Mouse (Mus musculus) small intestine, adult 2 months (tissue): ENCODE results near the gene Ltn1. TPM values are rescaled to one million over a fixed set of nuclear protein-coding genes. Genes with fewer than 3 reads are reported as not detected.

Experiments used
- H3K27ac ChIP-seq: fragments of 200-500 bp; 2 replicates; pipeline ENCODE4 v1.5.1; 2012; ENCODE audit warnings: low read depth, low read length, control low read depth, inconsistent platforms; ENCODE audit not compliant: insufficient read depth
- H3K27me3 ChIP-seq: fragments of 200-500 bp; 2 replicates; pipeline ENCODE4 v1.6.1; 2012; ENCODE audit warnings: mild to moderate bottlenecking, moderate library complexity, low read length, inconsistent platforms; ENCODE audit not compliant: control insufficient read depth, insufficient read depth
- H3K36me3 ChIP-seq: fragments of 200-500 bp; 2 replicates; pipeline ENCODE4 v1.6.1; 2012; ENCODE audit warnings: mild to moderate bottlenecking, low read length, control low read depth, inconsistent platforms; ENCODE audit not compliant: control insufficient read depth, insufficient read depth
- H3K4me1 ChIP-seq: fragments of 200-500 bp; 2 replicates; pipeline ENCODE4 v1.6.1; 2012; ENCODE audit warnings: low read length, inconsistent platforms, mixed read lengths; ENCODE audit not compliant: control insufficient read depth, insufficient read depth, insufficient read length
- H3K4me3 ChIP-seq: fragments of 200-500 bp; 2 replicates; pipeline ENCODE4 v1.5.1; 2012; ENCODE audit warnings: low read depth, mild to moderate bottlenecking, control low read depth, inconsistent platforms, low read length, moderate library complexity
- CTCF ChIP-seq: fragments of 200-500 bp; IDR thresholded peaks from 2 replicates; pipeline ENCODE4 v1.5.1; 2012; ENCODE audit warnings: low read depth, mild to moderate bottlenecking, control low read depth, inconsistent platforms, low read length, moderate library complexity, mixed read lengths; ENCODE audit not compliant: insufficient replicate concordance, insufficient read length; ENCODE audit errors: extremely low read depth
- POLR2A ChIP-seq: fragments of 200-500 bp; IDR thresholded peaks from 2 replicates; pipeline ENCODE4 v1.6.1; 2012; ENCODE audit warnings: low read depth, mild to moderate bottlenecking, control low read depth, inconsistent platforms, low read length, moderate library complexity
- WGBS: fragments of 180-500 bp; shearing (Covaris S2); methylation state at CpG from one replicate; pipeline ENCODE4 v1.1.7; 2018; 5-methylcytosine and 5-hydroxymethylcytosine counted together
- polyA plus RNA-seq: library from polyadenylated mRNA; depleted of rRNA; stranded (reverse); fragments of >200 nt; gene quantifications from 2 replicates; pipeline ENCODE4 v1.2.3, GENCODE M21; 2012

Gene Ltn1
- polyA plus RNA-seq, 1 experiment = 2.2 TPM

DNA sequence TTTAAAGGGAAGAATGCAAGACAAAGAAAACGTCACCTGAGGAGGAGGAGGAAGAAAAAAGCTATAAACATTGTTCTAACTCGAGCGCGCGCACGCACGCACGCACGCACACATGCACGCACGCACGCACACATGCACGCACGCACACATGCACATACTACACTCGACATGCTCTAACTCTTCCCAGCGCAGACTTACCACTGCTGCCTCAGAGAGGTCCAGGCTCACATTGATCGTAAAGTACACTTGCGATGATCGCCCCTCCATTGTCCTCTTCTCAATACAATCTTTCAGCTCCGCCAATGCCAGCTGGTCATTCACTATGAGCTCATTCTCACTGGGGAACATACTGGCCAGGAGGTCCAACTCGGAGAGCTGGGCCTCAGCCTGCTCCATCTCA is 4.7 kb upstream of the Ltn1 start:
- Histone ChIP-seq H3K27ac (no peak overlapping the region), H3K27me3 (no peaks in the 10 kb centered on the region), H3K4me3 (no peak overlapping the region), H3K4me1 (peaks cover 22% of the 10 kb centered on the region), H3K36me3 (peaks cover 10% of the 10 kb centered on the region)
- TF ChIP-seq CTCF (no peak), POLR2A (no peak)
- 96% methylated on average over 21 of the region's 21 CpGs for WGBS

GRCm38 (mm10) chr16:87435411-87436205 is 3.2 kb upstream of the Ltn1 start:
- Histone ChIP-seq H3K36me3 (peaks cover 10% of the 10 kb centered on the region), H3K27me3 (no peaks in the 10 kb centered on the region), H3K4me1 (peaks cover 12% of the 10 kb centered on the region), H3K27ac (peak overlapping the region; percentile 93), H3K4me3 (no peak overlapping the region)
- no peak for TF ChIP-seq POLR2A
- TF ChIP-seq CTCF = no peak
- 69% methylated on average over 13 of the region's 13 CpGs for WGBS

DNA sequence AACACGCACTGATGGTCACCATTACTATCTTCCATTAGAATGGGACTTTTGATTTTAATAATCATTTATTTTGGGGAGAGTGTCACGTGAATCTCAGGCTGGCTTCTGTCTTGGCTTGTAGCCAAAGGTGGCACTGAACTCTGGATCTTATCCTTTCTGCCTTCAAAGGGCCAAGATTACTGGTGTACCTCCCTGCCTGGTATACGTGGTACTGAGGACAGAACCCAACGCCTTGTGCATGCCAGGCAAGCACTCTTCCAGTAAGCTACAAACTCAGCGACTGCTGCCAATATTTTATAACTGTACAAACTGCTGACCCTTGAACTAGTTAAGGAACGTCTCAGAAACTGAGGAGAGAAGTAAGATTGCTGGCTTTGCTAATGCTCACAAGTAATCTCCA is 2.5 kb upstream of the Ltn1 start:
- Histone ChIP-seq H3K27me3 (no peaks in the 10 kb centered on the region), H3K27ac (peak overlapping the region; percentile 93), H3K4me1 (peaks cover 12% of the 10 kb centered on the region), H3K36me3 (peaks cover 10% of the 10 kb centered on the region), H3K4me3 (no peak overlapping the region)
- TF ChIP-seq POLR2A = no peak
- TF ChIP-seq CTCF = no peak
- 28% methylated on average over 6 of the region's 6 CpGs for WGBS

DNA sequence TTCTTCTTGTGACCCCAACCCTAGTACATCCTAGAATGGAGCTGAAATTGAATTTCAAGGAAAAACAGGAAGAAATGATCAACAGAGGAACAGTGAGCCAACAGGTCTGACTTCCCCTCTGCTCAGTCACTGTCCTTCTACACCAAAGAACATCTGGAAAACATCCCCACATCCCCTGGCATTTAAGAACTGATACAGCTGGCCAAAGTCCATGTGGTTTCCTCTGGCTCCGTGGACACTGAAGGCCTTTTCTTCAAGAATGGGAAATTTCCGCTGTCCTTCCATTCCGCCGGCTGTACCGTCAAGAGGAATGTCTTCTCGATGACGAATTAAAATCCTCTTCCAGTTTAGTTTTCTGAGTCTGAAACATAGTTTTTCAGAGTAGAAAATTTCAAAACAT is 1.9 kb upstream of the Ltn1 start:
- no peak for TF ChIP-seq POLR2A
- TF ChIP-seq CTCF = no peak
- Histone ChIP-seq H3K4me3 (no peak overlapping the region), H3K27me3 (no peaks in the 10 kb centered on the region), H3K27ac (peak overlapping the region; percentile 93; the same call in 1 of the 2 replicates), H3K36me3 (peaks cover 10% of the 10 kb centered on the region), H3K4me1 (peaks cover 12% of the 10 kb centered on the region)
- 81% methylated on average over 7 of the region's 7 CpGs for WGBS

GRCm38 (mm10) chr16:87427516-87427915 is 4.9 kb downstream of the Ltn1 start:
- Histone ChIP-seq H3K4me1 (no peaks in the 10 kb centered on the region), H3K4me3 (no peak overlapping the region), H3K36me3 (peaks cover 29% of the 10 kb centered on the region), H3K27me3 (no peaks in the 10 kb centered on the region), H3K27ac (no peak overlapping the region)
- 91% methylated on average over 8 of the region's 8 CpGs for WGBS
- TF ChIP-seq POLR2A (no peak), CTCF (no peak)

DNA sequence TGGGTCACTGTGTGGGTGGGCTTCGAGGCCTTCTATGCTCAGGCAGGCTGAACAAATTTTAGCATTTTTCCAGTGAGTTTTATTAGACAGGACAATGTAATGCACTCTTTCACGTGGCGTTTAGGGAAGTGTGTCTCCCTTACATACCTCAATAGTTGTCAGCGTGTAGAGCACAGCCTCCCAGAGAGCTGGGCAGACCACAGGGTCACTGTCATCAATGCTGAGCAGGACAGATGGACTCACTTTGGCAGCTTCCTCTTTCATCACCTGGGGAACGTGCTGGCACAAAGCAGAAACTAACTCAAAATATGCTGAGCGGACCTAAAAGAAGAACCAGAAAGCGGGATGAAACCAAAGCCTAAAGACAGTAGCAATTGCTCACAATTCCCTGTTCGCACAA is 11.8 kb downstream of the Ltn1 start:
- 92% methylated on average over 8 of the region's 8 CpGs for WGBS
- Histone ChIP-seq H3K27me3 (no peaks in the 10 kb centered on the region), H3K36me3 (peaks cover 70% of the 10 kb centered on the region), H3K4me1 (no peaks in the 10 kb centered on the region), H3K4me3 (no peak overlapping the region), H3K27ac (no peak overlapping the region)
- TF ChIP-seq POLR2A = no peak
- no peak for TF ChIP-seq CTCF

DNA sequence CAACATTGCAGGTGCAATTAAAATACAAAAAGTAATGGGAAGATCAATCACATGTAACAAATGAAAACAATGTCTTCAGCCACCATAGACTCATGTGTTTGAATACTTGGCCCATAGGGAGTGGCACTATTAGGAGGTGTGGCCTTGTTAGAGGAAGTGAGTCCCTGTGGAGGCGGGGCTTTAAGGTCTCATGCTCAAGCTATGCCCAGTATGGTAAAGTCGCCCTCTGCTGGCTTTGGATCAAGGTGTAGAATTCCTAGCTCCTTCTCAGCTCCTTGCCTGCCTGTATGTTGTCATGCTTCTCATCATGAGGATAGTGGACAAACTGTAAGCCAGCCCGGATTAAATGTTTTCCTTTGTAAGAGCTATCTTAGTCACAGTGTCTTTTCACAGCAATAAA is 27.4 kb downstream of the Ltn1 start:
- Histone ChIP-seq H3K36me3 (peaks cover 68% of the 10 kb centered on the region), H3K4me3 (no peak overlapping the region), H3K27me3 (no peaks in the 10 kb centered on the region), H3K27ac (no peak overlapping the region), H3K4me1 (no peaks in the 10 kb centered on the region)
- no peak; the same call in 1 of the 2 replicates for TF ChIP-seq CTCF
- TF ChIP-seq POLR2A = no peak
- 75% methylated on average over 3 of the region's 3 CpGs for WGBS
